Mouse (Mus musculus) embryonic facial prominence, embryonic 14.5 days (tissue): ENCODE data around the gene Zfp82. TPM values are rescaled to one million over a fixed set of nuclear protein-coding genes. Genes with fewer than 3 reads are reported as not detected.

Experiments used
- ATAC-seq: fragments of 200-750 bp; cut with Nextera tagmentation; 2 replicates; pipeline ENCODE4 v1.8.0; 2017; ENCODE audit warnings: low read depth, moderate number of reproducible peaks, moderate TSS enrichment
- DNase-seq: peaks from one replicate; pipeline ENCODE4 v3.0.0-alpha.2; 2015; ENCODE audit warnings: low spot score
- H3K27ac ChIP-seq: fragments of 300-500 bp; sonication (generic); replicated peaks from 2 replicates; pipeline ENCODE4 v1.5.1; 2014; ENCODE audit warnings: low read depth, mild to moderate bottlenecking, low read length, moderate library complexity
- H3K27me3 ChIP-seq: fragments of 300-500 bp; sonication (generic); replicated peaks from 2 replicates; pipeline ENCODE4 v1.6.1; 2014; ENCODE audit warnings: low read length; ENCODE audit not compliant: control insufficient read depth, insufficient read depth
- H3K36me3 ChIP-seq: fragments of 300-500 bp; sonication (generic); 2 replicates; pipeline ENCODE4 v1.6.1; 2014; ENCODE audit warnings: low read length, mixed read lengths; ENCODE audit not compliant: control insufficient read depth, insufficient read depth
- H3K4me1 ChIP-seq: fragments of 300-500 bp; sonication (generic); 2 replicates; pipeline ENCODE4 v1.6.1; 2014; ENCODE audit warnings: antibody characterized with exemption, low read length; ENCODE audit not compliant: control insufficient read depth, insufficient read depth
- H3K4me2 ChIP-seq: fragments of 300-500 bp; sonication (generic); 2 replicates; pipeline ENCODE4 v1.6.1; 2014; ENCODE audit warnings: low read depth, mild to moderate bottlenecking, low read length, moderate library complexity, mixed read lengths
- H3K4me3 ChIP-seq: fragments of 300-500 bp; sonication (generic); 2 replicates; pipeline ENCODE4 v1.5.1; 2014; ENCODE audit warnings: low read depth, mild to moderate bottlenecking, low read length
- H3K9ac ChIP-seq: fragments of 300-500 bp; sonication (generic); 2 replicates; pipeline ENCODE4 v1.6.1; 2014; ENCODE audit warnings: low read depth, mild to moderate bottlenecking, low read length, moderate library complexity, mixed read lengths
- H3K9me3 ChIP-seq: fragments of 300-500 bp; sonication (generic); 2 replicates; pipeline ENCODE4 v1.6.1; 2016; ENCODE audit warnings: low read length; ENCODE audit not compliant: control insufficient read depth
- WGBS: fragments of 180-500 bp; shearing (Covaris S2); extraction: QIAGEN DNeasy Blood & Tissue Kit; methylation state at CpG from one replicate; pipeline ENCODE4 v1.1.7; 2014; 5-methylcytosine and 5-hydroxymethylcytosine counted together
- polyA plus RNA-seq: library from polyadenylated mRNA; unstranded; fragments of >200 nt; fragmentation: Nextera tagmentation; extraction: Ambion mirVana; gene quantifications from 2 replicates; pipeline ENCODE4 v1.2.1, GENCODE M21; 2014

Gene Zfp82
- polyA plus RNA-seq, 1 experiment from 2014 or later, result 7.0 TPM

- H3K4me2 ChIP-seq, result peak within 1 kb of the TSS; percentile 61
- no peaks in the 10 kb centered on the region for H3K27me3 ChIP-seq
- 0% methylated on average over 26 of the region's 26 CpGs for WGBS
- peaks cover 6% of the 10 kb centered on the region; the same call in 1 of the 2 replicates for H3K4me1 ChIP-seq
- H3K9me3 ChIP-seq, result no peaks in the 10 kb centered on the region
- H3K27ac ChIP-seq, result peak within 1 kb of the TSS; percentile 99
- H3K4me3 ChIP-seq, result peak within 1 kb of the TSS; percentile 63
- H3K36me3 ChIP-seq, result peaks cover 25% of the 10 kb centered on the region
- peak within 1 kb of the TSS; percentile 89 for H3K9ac ChIP-seq
- peak; percentile 85 for ATAC-seq
- peak; percentile 99 for DNase-seq
These were observed 22.1 kb upstream of the Zfp82 start, which contains the start of gene Zfp260 for GRCm38 (mm10) chr7:30094646-30095429. TSS of gene Zfp260 (plus strand) at chr7:30094777.

- no peak for ATAC-seq
- DNase-seq, result no peak
- H3K9ac ChIP-seq, result peak overlapping the region; percentile 89; the same call in 1 of the 2 replicates
- no peaks in the 10 kb centered on the region for H3K27me3 ChIP-seq
- peaks cover 11% of the 10 kb centered on the region for H3K4me1 ChIP-seq
- no peaks in the 10 kb centered on the region for H3K9me3 ChIP-seq
- WGBS, result 82% methylated on average over 6 of the region's 6 CpGs
- H3K27ac ChIP-seq, result no peak overlapping the region; the same call in 1 of the 2 replicates
- H3K4me3 ChIP-seq, result peak overlapping the region; percentile 63
- H3K4me2 ChIP-seq, result peak overlapping the region; percentile 61
- peaks cover 16% of the 10 kb centered on the region for H3K36me3 ChIP-seq
These were observed 21.3 kb upstream of the Zfp82 start for GRCm38 (mm10) chr7:30093918-30094415.

DNA sequence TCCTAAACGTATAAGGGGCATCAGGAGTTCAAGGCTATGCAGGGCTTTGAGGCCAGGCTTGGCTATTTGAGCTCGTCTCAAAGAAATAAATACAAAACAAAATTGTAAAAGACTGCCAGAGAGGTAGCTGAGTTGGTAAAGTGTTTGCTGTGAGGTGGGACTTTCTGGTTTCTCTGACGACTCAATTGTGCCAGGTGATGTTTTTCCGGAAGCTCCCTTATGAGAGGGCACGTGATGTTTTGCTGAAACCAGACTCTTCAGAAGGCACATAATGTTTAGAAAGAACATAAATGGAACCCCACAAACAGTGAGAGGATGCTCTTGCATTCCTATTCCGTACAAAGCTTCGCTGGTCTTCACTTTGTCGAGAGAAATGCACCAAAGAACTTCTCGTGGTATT, 20.0 kb upstream of the Zfp82 start:
- Histone ChIP-seq H3K9me3 (no peaks in the 10 kb centered on the region), H3K4me1 (peaks cover 18% of the 10 kb centered on the region), H3K27ac (no peak overlapping the region), H3K27me3 (no peaks in the 10 kb centered on the region), H3K4me3 (no peak overlapping the region), H3K9ac (no peak overlapping the region), H3K4me2 (no peak overlapping the region), H3K36me3 (0 out of 2 replicates have a peak, but pooled peaks cover 5% of the 10 kb centered on the region)
- ATAC-seq (no peak), DNase-seq (no peak)
- WGBS, result 75% methylated on average over 9 of the region's 9 CpGs

- 10% methylated on average over 9 of the region's 9 CpGs for WGBS
- H3K27ac ChIP-seq, result peak overlapping the region; percentile 81
- peaks cover 10% of the 10 kb centered on the region for H3K36me3 ChIP-seq
- H3K4me3 ChIP-seq, result peak overlapping the region; percentile 60
- no peaks in the 10 kb centered on the region for H3K27me3 ChIP-seq
- peak overlapping the region; percentile 74 for H3K4me2 ChIP-seq
- H3K4me1 ChIP-seq, result peaks cover 16% of the 10 kb centered on the region
- DNase-seq (peak; percentile 70), ATAC-seq (no peak)
- H3K9me3 ChIP-seq, result no peaks in the 10 kb centered on the region
- H3K9ac ChIP-seq, result peak overlapping the region; percentile 76
These were observed 18.4 kb upstream of the Zfp82 start for GRCm38 (mm10) chr7:30090970-30091585.

DNA sequence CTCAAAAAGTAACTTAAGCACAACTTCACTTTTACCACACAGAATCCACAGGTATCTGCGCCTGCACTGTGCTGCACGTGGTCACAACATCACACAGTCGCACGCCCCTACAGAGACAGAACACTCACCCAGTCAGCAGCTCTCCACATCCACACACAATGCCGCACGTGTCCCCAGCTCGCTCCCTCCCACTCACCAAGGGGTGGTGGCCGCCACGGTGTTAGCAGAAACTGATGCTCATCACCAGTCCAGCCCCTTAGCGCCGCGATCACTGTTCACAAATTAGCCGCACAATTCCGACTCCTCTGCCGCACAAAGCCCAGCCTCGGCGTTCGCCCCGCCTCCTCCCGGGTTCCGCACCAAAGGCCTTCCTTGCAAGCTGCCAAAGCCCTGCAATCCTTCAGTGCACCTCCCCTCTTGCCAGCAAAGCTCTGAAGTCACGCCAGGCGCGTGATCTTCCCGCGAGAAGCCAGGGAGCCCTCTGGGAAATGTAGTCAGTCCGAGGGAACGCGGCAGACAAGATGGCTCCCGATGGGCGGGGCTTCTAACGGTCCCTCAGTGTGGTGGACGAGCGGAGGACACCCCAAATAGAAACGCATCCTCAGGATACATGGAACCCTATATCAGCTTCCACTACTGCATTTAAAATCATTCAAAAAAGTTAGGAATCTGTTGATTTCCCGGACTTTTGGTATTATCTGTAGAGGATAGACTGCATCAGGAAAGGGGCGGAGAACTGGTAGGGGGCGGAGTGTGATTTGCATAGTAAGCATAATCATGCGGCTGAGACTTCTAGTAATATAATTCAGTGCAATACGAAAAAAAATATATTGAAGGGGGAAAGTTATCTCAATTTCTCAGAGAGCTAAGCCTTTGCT, 17.6 kb upstream of the Zfp82 start, which contains the start of the genes Gm26920 and Zfp566:
Gene Gm26920, minus strand, starts transcription at position 319 of the 878 bp plus-strand sequence.
Gene Zfp566, minus strand, starts transcription at position 436 of the 878 bp plus-strand sequence.
- peak; percentile 99 for DNase-seq
- Histone ChIP-seq H3K4me2 (peak within 1 kb of the TSS; percentile 74), H3K9me3 (no peaks in the 10 kb centered on the region), H3K27ac (peak within 1 kb of the TSS; percentile 81), H3K4me3 (peak within 1 kb of the TSS; percentile 60), H3K27me3 (no peaks in the 10 kb centered on the region), H3K4me1 (peaks cover 16% of the 10 kb centered on the region), H3K36me3 (peaks cover 18% of the 10 kb centered on the region), H3K9ac (peak within 1 kb of the TSS; percentile 76)
- under 1% methylated on average over 40 of the region's 40 CpGs for WGBS
- peak; percentile 93 for ATAC-seq

- H3K27ac ChIP-seq, result no peak overlapping the region
These were observed 16.7 kb upstream of the Zfp82 start for GRCm38 (mm10) chr7:30089405-30089804.

DNA sequence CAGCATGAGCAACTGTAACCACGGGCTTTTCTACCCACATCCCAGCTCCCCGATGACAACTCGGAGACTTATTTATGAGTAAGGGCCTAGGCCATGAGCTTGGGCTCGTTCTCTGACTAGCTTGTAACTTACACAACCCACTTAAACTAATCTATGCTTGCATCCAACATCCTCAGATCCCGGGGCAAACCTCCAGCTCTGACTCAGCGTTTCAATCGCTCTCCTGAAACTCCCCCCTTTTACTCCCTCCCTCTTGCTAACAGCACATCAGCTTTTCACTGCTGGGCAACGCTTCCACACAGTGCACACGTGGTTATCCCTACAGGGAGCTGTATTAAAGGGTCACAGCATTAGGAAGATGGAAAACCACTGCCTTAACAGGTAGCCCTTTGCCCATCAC, 13.8 kb upstream of the Zfp82 start:
- ATAC-seq (no peak), DNase-seq (no peak)
- Histone ChIP-seq H3K27me3 (no peaks in the 10 kb centered on the region), H3K4me2 (no peak overlapping the region), H3K36me3 (peaks cover 30% of the 10 kb centered on the region), H3K27ac (no peak overlapping the region), H3K4me3 (no peak overlapping the region), H3K9me3 (no peaks in the 10 kb centered on the region), H3K4me1 (peaks cover 16% of the 10 kb centered on the region), H3K9ac (no peak overlapping the region)
- WGBS, result 89% methylated on average over 9 of the region's 9 CpGs

More at GRCm38 (mm10) chr7:30089405-30089804, 16.7 kb upstream of the Zfp82 start:
- peaks cover 16% of the 10 kb centered on the region for H3K4me1 ChIP-seq
- no peak for DNase-seq
- no peak for ATAC-seq
- peaks cover 26% of the 10 kb centered on the region for H3K36me3 ChIP-seq
- peak overlapping the region; percentile 76 for H3K9ac ChIP-seq
- WGBS, result 9% methylated on average over 6 of the region's 6 CpGs
- H3K4me3 ChIP-seq, result peak overlapping the region; percentile 60
- no peaks in the 10 kb centered on the region for H3K27me3 ChIP-seq
- H3K4me2 ChIP-seq, result peak overlapping the region; percentile 74
- no peaks in the 10 kb centered on the region for H3K9me3 ChIP-seq

- no peak overlapping the region for H3K9ac ChIP-seq
- H3K27me3 ChIP-seq, result no peaks in the 10 kb centered on the region
- H3K9me3 ChIP-seq, result no peaks in the 10 kb centered on the region
- DNase-seq (no peak), ATAC-seq (no peak)
- H3K27ac ChIP-seq, result no peak overlapping the region
- 86% methylated on average over 5 of the region's 5 CpGs for WGBS
- peaks cover 68% of the 10 kb centered on the region for H3K36me3 ChIP-seq
- H3K4me3 ChIP-seq, result no peak overlapping the region
- H3K4me2 ChIP-seq, result no peak overlapping the region
- H3K4me1 ChIP-seq, result no peaks in the 10 kb centered on the region
These were observed 8.1 kb downstream of the Zfp82 start for GRCm38 (mm10) chr7:30064622-30065021.
